Mouse (Mus musculus) intestine, postnatal 0 days (tissue): ENCODE results near the gene Fam219b. TPM values are rescaled to one million over a fixed set of nuclear protein-coding genes. Genes with fewer than 3 reads are reported as not detected.

Source experiments
- ATAC-seq: fragments of 200-750 bp; cut with Nextera tagmentation; 2 replicates; pipeline ENCODE4 v1.8.0; 2017; ENCODE audit warnings: mild to moderate bottlenecking, moderate TSS enrichment, moderate library complexity
- H3K27ac ChIP-seq: fragments of 300-500 bp; sonication (generic); 2 replicates; pipeline ENCODE4 v1.5.1; 2014; ENCODE audit warnings: mild to moderate bottlenecking, low read depth, low read length, moderate library complexity
- H3K27me3 ChIP-seq: fragments of 300-500 bp; sonication (generic); replicated peaks from 2 replicates; pipeline ENCODE4 v1.6.1; 2014; ENCODE audit warnings: low read length, mixed read lengths; ENCODE audit not compliant: control insufficient read depth, insufficient read depth
- H3K36me3 ChIP-seq: fragments of 300-500 bp; sonication (generic); 2 replicates; pipeline ENCODE4 v1.6.1; 2014; ENCODE audit warnings: mild to moderate bottlenecking, moderate library complexity; ENCODE audit not compliant: control insufficient read depth, insufficient read depth
- H3K4me1 ChIP-seq: fragments of 300-500 bp; sonication (generic); replicated peaks from 2 replicates; pipeline ENCODE4 v1.6.1; 2014; ENCODE audit warnings: antibody characterized with exemption, low read length, mixed read lengths; ENCODE audit not compliant: control insufficient read depth, insufficient read depth
- H3K4me2 ChIP-seq: fragments of 300-500 bp; sonication (generic); replicated peaks from 2 replicates; pipeline ENCODE4 v1.6.1; 2014; ENCODE audit warnings: low read depth, mild to moderate bottlenecking, moderate library complexity
- H3K4me3 ChIP-seq: fragments of 300-500 bp; sonication (generic); 2 replicates; pipeline ENCODE4 v1.5.1; 2014; ENCODE audit warnings: low read depth, low read length
- H3K9ac ChIP-seq: fragments of 300-500 bp; sonication (generic); 2 replicates; pipeline ENCODE4 v1.6.1; 2014; ENCODE audit warnings: mild to moderate bottlenecking, low read depth, low read length
- H3K9me3 ChIP-seq: fragments of 300-500 bp; sonication (generic); 2 replicates; pipeline ENCODE4 v1.6.1; 2016; ENCODE audit warnings: mixed run types; ENCODE audit not compliant: control insufficient read depth
- CTCF ChIP-seq: sonication (generic); IDR thresholded peaks from 2 replicates; pipeline ENCODE4 v1.5.1; 2016; ENCODE audit warnings: low read depth, mild to moderate bottlenecking, control low read depth, antibody characterized with exemption, moderate library complexity
- WGBS: fragments of 180-500 bp; shearing (Covaris S2); extraction: QIAGEN DNeasy Blood & Tissue Kit; methylation state at CpG from one replicate; pipeline ENCODE4 v1.1.7; 2014; 5-methylcytosine and 5-hydroxymethylcytosine counted together
- polyA plus RNA-seq: library from polyadenylated mRNA; unstranded; fragments of >200 nt; fragmentation: Nextera tagmentation; extraction: Ambion mirVana; gene quantifications from 2 replicates; pipeline ENCODE4 v1.2.1, GENCODE M21; 2015

Gene Fam219b
- polyA plus RNA-seq, 1 experiment from 2014 or later: 6.9 TPM

DNA sequence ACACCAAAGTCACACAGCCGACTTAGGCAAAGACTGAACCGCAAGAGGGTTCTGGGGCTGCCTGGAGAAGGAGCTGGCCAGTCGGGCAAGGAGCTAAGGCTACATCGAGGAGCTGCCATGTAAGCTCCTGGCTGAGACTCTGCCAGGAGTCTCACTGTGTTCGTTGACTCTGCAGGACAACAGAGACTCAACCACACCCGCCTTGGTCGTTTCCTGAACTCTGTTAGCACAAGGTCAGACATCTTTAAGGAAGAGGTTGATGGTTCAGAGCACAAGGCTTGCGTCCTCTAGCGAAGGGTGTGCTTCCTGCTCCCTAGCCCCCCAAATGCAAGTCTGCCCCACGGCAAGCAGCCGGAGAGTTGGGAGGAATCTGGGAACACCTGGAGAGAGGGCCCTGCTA, 10.5 kb downstream of the Fam219b start:
- ATAC-seq: no peak

DNA sequence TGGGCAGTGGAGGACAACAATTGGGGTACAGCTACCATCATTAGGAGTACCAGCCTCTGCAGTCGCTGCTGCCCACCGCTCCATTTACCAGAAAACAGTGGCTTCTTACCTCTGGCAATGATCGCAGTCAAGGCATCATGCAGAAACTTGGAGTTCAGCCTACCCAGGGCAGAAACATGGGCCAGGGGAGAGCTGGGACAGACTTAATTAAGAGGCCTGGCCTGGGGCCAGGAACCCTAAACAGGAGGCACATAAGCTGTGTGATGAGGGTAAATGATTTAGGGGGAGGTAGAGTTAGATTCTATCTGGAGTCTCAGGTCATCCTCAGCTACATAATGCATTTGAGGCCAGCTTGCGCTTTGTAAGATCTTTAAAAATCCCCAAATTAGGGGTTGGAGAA, 11.9 kb downstream of the Fam219b start:
- Histone ChIP-seq H3K9ac (no peak overlapping the region), H3K27ac (no peak overlapping the region), H3K27me3 (no peaks in the 10 kb centered on the region), H3K4me3 (no peak overlapping the region), H3K4me2 (no peak overlapping the region), H3K36me3 (peaks cover 45% of the 10 kb centered on the region), H3K9me3 (no peaks in the 10 kb centered on the region), H3K4me1 (peaks cover 2% of the 10 kb centered on the region; the same call in 1 of the 2 replicates)
- 93% methylated on average over 4 of the region's 4 CpGs for WGBS
- no peak for ATAC-seq
- no peak for TF ChIP-seq CTCF

More for the DNA sequence above, 10.5 kb downstream of the Fam219b start:
- H3K36me3 ChIP-seq: peaks cover 59% of the 10 kb centered on the region
- no peaks in the 10 kb centered on the region for H3K9me3 ChIP-seq
- WGBS: 82% methylated on average over 11 of the region's 11 CpGs
- peaks cover 2% of the 10 kb centered on the region; the same call in 1 of the 2 replicates for H3K4me1 ChIP-seq
- no peak for TF ChIP-seq CTCF
- H3K4me2 ChIP-seq: no peak overlapping the region
- H3K27me3 ChIP-seq: no peaks in the 10 kb centered on the region
- no peak overlapping the region for H3K4me3 ChIP-seq
- no peak overlapping the region for H3K9ac ChIP-seq
- no peak overlapping the region for H3K27ac ChIP-seq

DNA sequence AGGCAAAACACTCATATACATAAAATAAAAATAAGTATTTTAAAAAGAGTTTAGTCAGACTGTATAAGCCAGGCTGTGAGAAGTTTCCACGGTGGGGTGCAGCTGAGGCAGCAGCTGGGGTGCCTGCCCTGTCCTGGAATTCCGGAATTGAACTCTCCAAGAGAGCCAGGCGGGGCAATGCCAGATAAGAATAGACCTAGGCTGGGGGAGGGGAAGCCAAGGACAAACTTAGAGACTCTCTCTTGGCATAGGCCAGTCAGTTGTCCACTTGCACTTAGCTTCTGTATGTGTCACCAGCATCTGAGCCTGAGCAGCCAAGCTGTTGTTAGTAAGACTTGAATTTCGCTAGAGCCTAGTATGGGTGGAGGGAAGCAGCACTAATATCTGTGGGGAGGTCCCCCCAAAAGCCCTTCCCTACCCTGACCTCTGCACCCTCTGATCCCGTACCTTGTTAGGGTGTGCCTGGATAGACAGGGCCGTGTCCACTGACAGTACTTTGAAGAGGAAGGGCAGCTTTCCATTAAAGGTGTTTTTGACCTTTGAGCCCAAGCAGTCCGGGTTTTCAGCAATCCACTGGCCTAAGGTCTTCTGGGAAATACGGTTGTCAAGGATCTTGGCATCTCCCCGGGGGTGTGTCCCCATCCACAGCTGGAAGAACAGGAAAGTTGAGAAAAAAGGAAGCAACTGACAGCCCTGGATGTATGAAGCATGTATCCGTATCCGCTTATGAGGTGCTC, 13.0 kb downstream of the Fam219b start:
- 38% methylated on average over 11 of the region's 11 CpGs for WGBS
- no peak for TF ChIP-seq CTCF
- peak overlapping the region; percentile 27; the same call in 1 of the 2 replicates for H3K4me2 ChIP-seq
- H3K36me3 ChIP-seq: peaks cover 35% of the 10 kb centered on the region
- peak overlapping the region; percentile 75 for H3K27ac ChIP-seq
- no peak overlapping the region for H3K4me3 ChIP-seq
- ATAC-seq: peak; percentile 83
- no peaks in the 10 kb centered on the region for H3K9me3 ChIP-seq
- no peaks in the 10 kb centered on the region for H3K27me3 ChIP-seq
- H3K4me1 ChIP-seq: peaks cover 2% of the 10 kb centered on the region; the same call in 1 of the 2 replicates
- no peak overlapping the region; the same call in 1 of the 2 replicates for H3K9ac ChIP-seq

DNA sequence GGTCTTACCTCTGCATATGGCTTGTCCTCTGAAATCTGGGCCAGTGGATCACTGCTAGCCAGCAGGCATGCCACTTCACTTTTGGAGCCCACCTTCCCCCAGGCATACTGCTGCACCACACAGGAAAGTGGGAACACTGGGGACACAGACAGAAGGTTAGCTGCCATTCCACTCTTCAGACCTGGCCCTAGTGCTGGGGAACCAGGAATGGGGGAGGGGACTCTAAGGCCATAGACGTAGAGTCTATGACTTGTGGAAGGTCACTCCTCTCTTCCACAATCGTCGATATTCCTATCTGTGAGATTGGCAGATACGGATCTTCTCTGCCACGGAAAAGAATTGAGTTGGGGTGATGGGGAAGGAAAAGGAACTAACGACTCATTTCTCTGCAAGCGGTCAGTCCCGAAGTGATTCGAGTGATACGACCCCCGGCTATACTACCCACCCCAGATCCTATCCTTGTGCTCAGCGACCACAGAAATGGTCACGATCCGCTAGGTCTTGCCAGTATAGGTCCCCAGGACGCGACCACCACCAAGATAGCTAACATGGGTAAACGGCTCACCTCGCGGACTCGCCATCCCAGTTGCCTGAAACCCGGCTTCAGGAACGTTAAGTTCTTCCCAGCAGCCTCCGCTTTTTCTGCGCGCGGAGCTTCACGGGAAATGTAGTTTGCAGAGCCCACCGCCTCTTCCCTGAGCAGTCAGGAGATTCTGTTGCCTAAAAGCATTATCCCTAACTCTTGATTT, 15.0 kb downstream of the Fam219b start, which contains the start of gene Mpi:
Mpi (minus strand) TSS at position 625 of the 749 bp plus-strand sequence.
- Histone ChIP-seq H3K36me3 (peaks cover 18% of the 10 kb centered on the region; the same call in 1 of the 2 replicates), H3K4me3 (peak within 1 kb of the TSS; percentile 51), H3K9me3 (no peaks in the 10 kb centered on the region), H3K27me3 (no peaks in the 10 kb centered on the region), H3K4me1 (peaks cover 2% of the 10 kb centered on the region; the same call in 1 of the 2 replicates), H3K9ac (peak within 1 kb of the TSS; percentile 57), H3K27ac (no peak within 1 kb of the TSS), H3K4me2 (peak within 1 kb of the TSS; percentile 73)
- no peak for ATAC-seq
- 0% methylated on average over 28 of the region's 28 CpGs for WGBS
- no peak for TF ChIP-seq CTCF

DNA sequence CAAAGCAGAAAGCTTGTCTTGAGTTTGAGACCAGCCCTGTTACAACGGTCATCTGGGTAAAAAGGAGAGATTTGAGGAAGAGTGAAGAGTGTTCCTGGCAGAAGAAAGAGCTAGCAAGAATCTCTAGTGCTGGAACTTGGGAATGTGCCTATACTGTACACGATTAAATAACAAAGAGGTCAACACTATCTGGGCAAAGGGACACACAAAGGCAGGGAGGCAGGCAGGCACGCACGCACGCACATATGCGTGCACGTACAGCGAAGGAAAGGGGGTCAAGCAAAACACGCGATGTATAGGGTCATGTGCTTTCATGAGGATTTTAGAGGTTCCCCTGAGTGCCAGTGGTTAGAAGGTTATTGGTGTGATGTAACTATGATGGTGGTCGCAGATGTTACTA, 15.8 kb downstream of the Fam219b start:
- Histone ChIP-seq H3K4me2 (peak overlapping the region; percentile 73), H3K27me3 (no peaks in the 10 kb centered on the region), H3K4me1 (peaks cover 2% of the 10 kb centered on the region; the same call in 1 of the 2 replicates), H3K4me3 (no peak overlapping the region), H3K9me3 (no peaks in the 10 kb centered on the region), H3K36me3 (peaks cover 14% of the 10 kb centered on the region; the same call in 1 of the 2 replicates), H3K9ac (no peak overlapping the region), H3K27ac (no peak overlapping the region)
- no peak for ATAC-seq
- WGBS: 62% methylated on average over 11 of the region's 11 CpGs
- TF ChIP-seq CTCF: no peak

DNA sequence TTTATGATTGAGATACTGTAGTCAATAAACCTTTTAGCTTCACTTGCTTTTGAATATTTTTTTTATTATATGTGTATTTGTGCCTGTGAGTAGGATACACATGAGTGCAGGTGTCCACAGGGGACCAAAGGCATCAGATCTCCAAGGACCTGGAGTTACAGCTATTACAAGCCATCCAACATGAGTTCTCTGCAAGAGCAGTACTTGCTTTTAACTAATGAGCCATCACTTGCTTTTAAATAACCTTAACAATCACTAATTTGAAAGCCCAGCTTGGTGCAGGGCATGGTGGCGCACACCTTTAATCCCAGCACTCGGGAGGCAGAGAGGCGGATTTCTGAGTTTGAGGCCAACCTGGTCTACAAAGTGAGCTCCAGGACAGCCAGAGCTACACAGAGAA, 17.4 kb downstream of the Fam219b start:
- H3K9me3 ChIP-seq: no peaks in the 10 kb centered on the region
- no peaks in the 10 kb centered on the region for H3K27me3 ChIP-seq
- H3K4me3 ChIP-seq: no peak overlapping the region
- WGBS: 70% methylated on average over 3 of the region's 3 CpGs
- TF ChIP-seq CTCF: no peak
- no peak overlapping the region for H3K4me2 ChIP-seq
- no peaks in the 10 kb centered on the region for H3K36me3 ChIP-seq
- peaks cover 2% of the 10 kb centered on the region; the same call in 1 of the 2 replicates for H3K4me1 ChIP-seq
- ATAC-seq: no peak
- no peak overlapping the region for H3K27ac ChIP-seq
- H3K9ac ChIP-seq: no peak overlapping the region
